Mouse (Mus musculus) ES-Bruce4 (cell line): Measurements from ENCODE around the gene Pacrg. TPM values are rescaled to one million over a fixed set of nuclear protein-coding genes. Genes with fewer than 3 reads are reported as not detected.

Experiments
- H3K27ac ChIP-seq: 2 replicates; pipeline ENCODE4 v1.5.1; 2012; ENCODE audit warnings: low read length, inconsistent platforms; ENCODE audit not compliant: insufficient read depth
- H3K27me3 ChIP-seq: 2 replicates; pipeline ENCODE4 v1.6.1; 2012; ENCODE audit warnings: mild to moderate bottlenecking, low read length, inconsistent platforms; ENCODE audit not compliant: control insufficient read depth, poor library complexity, insufficient read depth, severe bottlenecking
- H3K36me3 ChIP-seq: 2 replicates; pipeline ENCODE4 v1.6.1; 2012; ENCODE audit warnings: inconsistent platforms, mild to moderate bottlenecking, low read length, moderate library complexity; ENCODE audit not compliant: control insufficient read depth, poor library complexity, insufficient read depth, severe bottlenecking
- H3K4me1 ChIP-seq: one replicate; pipeline ENCODE4 v1.8.1; 2011; ENCODE audit warnings: low read length; ENCODE audit not compliant: control insufficient read depth, insufficient read depth
- H3K4me3 ChIP-seq: 2 replicates; pipeline ENCODE4 v1.5.1; 2011; ENCODE audit warnings: low read depth, mild to moderate bottlenecking, low read length
- H3K9ac ChIP-seq: 2 replicates; pipeline ENCODE4 v1.6.1; 2012; ENCODE audit warnings: low read depth, mild to moderate bottlenecking, inconsistent platforms; ENCODE audit not compliant: poor library complexity, severe bottlenecking
- H3K9me3 ChIP-seq: replicated peaks from 2 replicates; pipeline ENCODE4 v1.6.1; 2012; ENCODE audit warnings: mild to moderate bottlenecking, low read length, inconsistent platforms; ENCODE audit not compliant: control insufficient read depth, poor library complexity, insufficient read depth, severe bottlenecking
- CTCF ChIP-seq: IDR thresholded peaks from one replicate; pipeline ENCODE4 v1.8.1; 2011; ENCODE audit warnings: low read depth, low read length
- EP300 ChIP-seq: IDR thresholded peaks from 2 replicates; pipeline ENCODE4 v1.6.1; 2011; ENCODE audit warnings: low read depth, low read length; ENCODE audit not compliant: insufficient read depth
- POLR2A ChIP-seq: IDR thresholded peaks from one replicate; pipeline ENCODE4 v1.8.1; 2011; ENCODE audit warnings: low read length; ENCODE audit not compliant: insufficient read depth
- polyA plus RNA-seq: library from polyadenylated mRNA; stranded (reverse); fragments of >200 nt; gene quantifications from 2 replicates; pipeline ENCODE4 v1.2.4, GENCODE M21; 2011; ENCODE audit warnings: low read depth; ENCODE audit not compliant: missing spikeins, insufficient read depth, insufficient read length

Gene Pacrg
- polyA plus RNA-seq, 1 experiment: 0.54 TPM

GRCm38 (mm10) chr17:10361882-10362291 is 478.2 kb downstream of the Pacrg start:
- Histone ChIP-seq H3K4me1 (no peaks in the 10 kb centered on the region), H3K36me3 (no peaks in the 10 kb centered on the region), H3K27me3 (no peaks in the 10 kb centered on the region), H3K9me3 (no peaks in the 10 kb centered on the region), H3K27ac (no peak overlapping the region), H3K4me3 (no peak overlapping the region), H3K9ac (no peak overlapping the region)
- no peak for TF ChIP-seq EP300
- TF ChIP-seq POLR2A: no peak
- TF ChIP-seq CTCF: no peak

- TF ChIP-seq POLR2A: no peak
- TF ChIP-seq EP300: no peak
- TF ChIP-seq CTCF: no peak
- H3K27ac ChIP-seq: no peak overlapping the region
- H3K4me1 ChIP-seq: peaks cover 2% of the 10 kb centered on the region
Measured at GRCm38 (mm10) chr17:10360738-10361137, 479.4 kb downstream of the Pacrg start.

GRCm38 (mm10) chr17:10359466-10359865 is 480.6 kb downstream of the Pacrg start:
- Histone ChIP-seq H3K27me3 (no peaks in the 10 kb centered on the region), H3K4me3 (no peak overlapping the region), H3K36me3 (no peaks in the 10 kb centered on the region), H3K4me1 (peaks cover 2% of the 10 kb centered on the region), H3K9ac (no peak overlapping the region), H3K9me3 (no peaks in the 10 kb centered on the region), H3K27ac (no peak overlapping the region)
- TF ChIP-seq CTCF (no peak), EP300 (no peak), POLR2A (no peak)

More at GRCm38 (mm10) chr17:10360738-10361137, 479.4 kb downstream of the Pacrg start:
- Histone ChIP-seq H3K9me3 (no peaks in the 10 kb centered on the region), H3K4me3 (no peak overlapping the region), H3K27me3 (no peaks in the 10 kb centered on the region), H3K9ac (no peak overlapping the region), H3K36me3 (no peaks in the 10 kb centered on the region)

GRCm38 (mm10) chr17:10357348-10357747 is 482.8 kb downstream of the Pacrg start:
- Histone ChIP-seq H3K4me3 (no peak overlapping the region), H3K27me3 (no peaks in the 10 kb centered on the region), H3K9ac (no peak overlapping the region), H3K4me1 (peaks cover 4% of the 10 kb centered on the region), H3K27ac (no peak overlapping the region), H3K9me3 (no peaks in the 10 kb centered on the region), H3K36me3 (no peaks in the 10 kb centered on the region)
- TF ChIP-seq EP300 (no peak), CTCF (no peak), POLR2A (no peak)

- TF ChIP-seq EP300: peak; percentile 85
- no peak for TF ChIP-seq CTCF
- no peak for TF ChIP-seq POLR2A
- no peaks in the 10 kb centered on the region for H3K27me3 ChIP-seq
- no peaks in the 10 kb centered on the region for H3K9me3 ChIP-seq
- peak overlapping the region; percentile 83 for H3K27ac ChIP-seq
- H3K4me3 ChIP-seq: no peak overlapping the region
- peaks cover 4% of the 10 kb centered on the region for H3K4me1 ChIP-seq
- no peak overlapping the region for H3K9ac ChIP-seq
- no peaks in the 10 kb centered on the region for H3K36me3 ChIP-seq
Measured at GRCm38 (mm10) chr17:10356294-10356693, 483.8 kb downstream of the Pacrg start.

GRCm38 (mm10) chr17:10355746-10356145 is 484.4 kb downstream of the Pacrg start:
- Histone ChIP-seq H3K36me3 (no peaks in the 10 kb centered on the region), H3K9ac (no peak overlapping the region), H3K4me1 (peaks cover 4% of the 10 kb centered on the region), H3K9me3 (no peaks in the 10 kb centered on the region), H3K27me3 (no peaks in the 10 kb centered on the region), H3K4me3 (no peak overlapping the region), H3K27ac (peak overlapping the region; percentile 83)
- TF ChIP-seq EP300: peak; percentile 50; the same call in 1 of the 2 replicates
- no peak for TF ChIP-seq POLR2A

Other genes with a start within 250 kb of the Pacrg start
- gene Prkn, start 73 bp upstream of the Pacrg start, polyA plus RNA-seq: 1.5 and 1.9 TPM in 2 replicates